Mouse (Mus musculus) urinary bladder, postnatal 10 days (tissue): ENCODE data around the gene Rreb1.

ENCODE experiments used
- DNase-seq: peaks from one replicate; pipeline ENCODE4 v3.0.0; 2022; ENCODE audit warnings: low spot score

Gene Rreb1

GRCm38 (mm10) chr13:37944306-37944705 lies 166.1 kb downstream of the Rreb1 start:
- no peak for DNase-seq

- DNase-seq: no peak
Measured at GRCm38 (mm10) chr13:37945392-37945791, 167.2 kb downstream of the Rreb1 start.

- peak; percentile 53 for DNase-seq
Measured at GRCm38 (mm10) chr13:37946734-37947133, 168.5 kb downstream of the Rreb1 start.

DNA sequence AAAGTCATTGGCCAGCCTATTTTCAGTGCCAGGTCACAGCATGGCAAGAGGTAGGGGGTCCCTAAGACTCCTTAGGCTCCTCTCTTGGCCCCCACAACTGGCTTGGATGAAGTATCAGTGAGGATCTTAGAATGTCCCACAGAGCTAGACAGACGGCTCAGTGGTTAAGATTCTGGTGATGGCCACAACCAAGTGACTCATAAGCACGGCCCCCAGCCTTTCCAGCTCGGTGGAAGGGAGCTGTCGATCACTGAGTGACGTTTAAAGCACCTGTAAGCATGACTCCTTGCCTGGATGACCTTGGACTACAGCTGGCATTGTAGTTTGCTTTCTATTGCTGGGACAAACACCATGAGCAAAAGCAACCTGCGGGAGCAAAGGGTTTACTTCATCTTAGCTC lies 174.8 kb downstream of the Rreb1 start:
- peak; percentile 7 for DNase-seq

DNA sequence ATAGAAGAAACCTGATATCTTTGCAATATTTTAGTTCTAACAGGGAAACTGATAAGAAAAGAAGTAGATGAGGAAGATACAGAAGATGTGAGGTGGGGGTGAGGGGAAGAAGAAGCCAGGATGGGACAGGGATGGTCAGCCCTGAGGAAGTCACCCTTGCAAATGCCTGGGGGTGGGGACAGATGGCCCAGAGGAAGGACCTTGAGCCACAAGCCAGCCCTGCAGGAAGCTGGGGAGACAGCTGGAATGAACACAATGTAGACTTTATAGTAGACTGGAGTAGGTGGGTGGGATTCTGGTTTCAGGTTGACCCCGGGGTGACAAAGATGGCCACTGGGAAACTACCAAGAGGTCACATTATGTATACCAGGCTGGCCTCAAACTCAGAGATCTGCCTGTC lies 176.1 kb downstream of the Rreb1 start:
- DNase-seq: peak; percentile 6

- no peak for DNase-seq
Measured at GRCm38 (mm10) chr13:37958498-37959238, 180.5 kb downstream of the Rreb1 start.

GRCm38 (mm10) chr13:37959239-37959907 lies 181.2 kb downstream of the Rreb1 start:
- no peak for DNase-seq

- no peak for DNase-seq
Measured at GRCm38 (mm10) chr13:37959936-37960335, 181.7 kb downstream of the Rreb1 start.

DNA sequence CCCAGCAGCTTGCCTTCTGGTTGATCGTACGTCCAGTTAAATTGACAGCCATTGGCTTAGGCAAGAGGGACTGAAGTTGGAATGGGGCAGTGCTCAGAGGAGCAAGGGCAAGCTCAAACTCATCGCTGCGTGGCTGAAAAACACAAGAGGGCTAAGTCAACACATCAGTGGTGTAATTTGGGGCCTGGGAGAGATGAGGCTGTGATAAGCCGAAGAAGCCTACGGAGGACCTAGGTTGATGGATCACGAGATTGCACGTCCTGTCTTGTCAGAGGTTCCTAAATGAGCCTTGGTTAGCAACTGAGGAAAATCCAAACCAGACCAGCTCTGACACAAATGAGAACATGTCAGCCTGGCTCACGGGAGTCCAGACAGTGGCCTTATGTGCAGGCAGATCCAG lies 184.3 kb downstream of the Rreb1 start:
- DNase-seq: no peak

DNA sequence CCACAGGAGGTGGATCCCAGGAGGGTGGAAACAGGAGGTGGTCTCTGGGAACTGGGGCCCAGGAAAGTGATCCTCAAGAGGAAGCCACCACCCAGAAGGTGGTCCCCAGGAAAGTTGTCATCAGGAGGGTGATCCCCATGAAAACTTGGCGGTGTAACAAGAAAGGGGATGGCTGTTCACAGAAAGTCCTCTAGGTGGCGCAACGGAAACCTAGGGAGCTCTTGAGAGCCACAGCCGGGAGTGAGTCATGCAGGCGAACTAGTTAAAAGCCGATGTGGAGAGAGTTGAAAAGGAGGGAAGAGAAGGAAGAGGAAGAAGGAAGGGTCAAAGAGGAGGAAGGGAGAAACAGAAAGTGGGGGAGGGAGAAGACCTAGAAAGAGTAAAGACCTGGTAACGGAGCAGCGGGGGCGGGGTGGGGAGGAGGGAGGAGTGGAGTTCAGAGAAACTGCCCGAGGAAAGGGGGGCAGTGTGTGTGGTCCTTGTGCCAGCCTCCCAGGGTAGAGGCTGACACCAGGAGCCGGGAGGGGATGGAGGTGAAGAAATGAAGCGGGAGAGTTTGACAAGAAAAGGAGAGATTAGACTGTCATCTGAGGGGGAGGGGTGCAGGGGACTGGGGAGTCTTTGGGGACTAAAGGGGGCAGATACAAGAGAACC lies 185.3 kb downstream of the Rreb1 start:
- no peak for DNase-seq

DNA sequence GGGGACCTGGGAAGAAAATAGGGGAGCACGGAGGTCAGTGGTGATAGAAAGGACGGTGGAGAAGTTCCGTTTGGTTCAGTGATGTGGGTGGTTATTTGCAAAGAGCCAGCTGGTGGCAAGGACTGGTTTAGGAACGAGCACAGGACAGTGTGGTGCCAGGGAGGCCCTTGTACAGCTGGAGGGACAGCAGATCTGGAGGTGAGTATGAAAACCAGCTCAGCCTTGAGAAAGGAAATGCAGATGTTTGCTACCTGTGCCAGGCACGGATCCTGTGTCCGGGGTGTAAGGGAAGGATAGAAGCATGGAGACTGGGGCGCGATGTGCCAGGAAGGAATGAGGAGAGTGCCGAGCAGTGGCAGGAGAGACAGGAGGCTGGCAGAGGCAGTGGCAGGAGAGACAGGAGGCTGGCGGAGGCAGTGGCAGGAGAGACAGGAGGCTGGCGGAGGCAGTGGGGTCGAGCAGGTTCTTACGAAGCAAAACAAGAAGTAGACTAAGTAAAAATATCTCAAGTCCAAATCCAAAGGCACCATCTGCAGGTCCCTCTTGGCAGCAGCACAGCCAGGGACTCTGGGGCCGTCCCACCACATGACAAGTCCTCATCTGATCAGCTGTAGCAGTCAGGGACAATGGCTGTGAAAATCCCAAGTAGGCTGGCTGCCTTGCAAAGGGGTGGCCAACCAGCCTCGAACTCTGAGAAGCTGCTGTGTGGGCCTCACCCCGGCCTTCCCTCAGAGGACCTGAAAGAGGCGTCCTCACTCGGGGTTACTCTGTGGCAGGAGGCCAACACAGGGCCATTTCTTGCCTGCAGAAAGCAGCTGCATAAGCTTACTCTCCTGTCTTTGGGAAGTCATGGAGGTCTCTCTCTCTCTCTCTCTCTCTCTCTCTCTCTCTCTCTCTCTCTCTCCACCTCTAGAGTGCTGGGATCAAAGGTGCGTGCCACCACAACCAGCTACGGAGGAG lies 186.2 kb downstream of the Rreb1 start:
- no peak for DNase-seq

GRCm38 (mm10) chr13:37965126-37965914 lies 187.1 kb downstream of the Rreb1 start:
- DNase-seq: no peak

GRCm38 (mm10) chr13:37966256-37967051 lies 188.3 kb downstream of the Rreb1 start:
- no peak for DNase-seq

DNA sequence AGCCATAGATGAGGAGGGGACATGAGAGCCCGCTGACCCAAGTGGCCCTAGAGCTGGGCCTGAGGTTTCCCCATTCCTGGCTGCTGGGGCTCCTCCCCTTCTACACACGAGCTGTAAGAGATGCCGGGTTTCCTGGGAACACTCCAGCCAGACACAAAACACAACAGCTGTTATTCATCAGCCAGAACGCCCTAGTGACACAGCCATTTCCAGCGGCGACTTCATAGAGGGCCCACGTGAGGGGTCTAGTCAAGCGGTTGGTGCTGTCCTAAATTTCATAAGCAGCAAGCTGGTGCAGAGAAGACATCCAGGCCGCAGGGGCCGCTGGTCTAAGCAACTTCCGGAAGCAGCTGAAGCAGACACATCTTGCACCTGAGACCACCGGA lies 188.8 kb downstream of the Rreb1 start:
- DNase-seq: no peak

- DNase-seq: no peak
Measured at GRCm38 (mm10) chr13:37967565-37967964, 189.4 kb downstream of the Rreb1 start.

- DNase-seq: peak; percentile 71
Measured at GRCm38 (mm10) chr13:37969337-37969736, 191.1 kb downstream of the Rreb1 start.

GRCm38 (mm10) chr13:37969988-37970387 lies 191.8 kb downstream of the Rreb1 start:
- DNase-seq: no peak

- DNase-seq: no peak
Measured at GRCm38 (mm10) chr13:37970887-37971530, 192.8 kb downstream of the Rreb1 start.

DNA sequence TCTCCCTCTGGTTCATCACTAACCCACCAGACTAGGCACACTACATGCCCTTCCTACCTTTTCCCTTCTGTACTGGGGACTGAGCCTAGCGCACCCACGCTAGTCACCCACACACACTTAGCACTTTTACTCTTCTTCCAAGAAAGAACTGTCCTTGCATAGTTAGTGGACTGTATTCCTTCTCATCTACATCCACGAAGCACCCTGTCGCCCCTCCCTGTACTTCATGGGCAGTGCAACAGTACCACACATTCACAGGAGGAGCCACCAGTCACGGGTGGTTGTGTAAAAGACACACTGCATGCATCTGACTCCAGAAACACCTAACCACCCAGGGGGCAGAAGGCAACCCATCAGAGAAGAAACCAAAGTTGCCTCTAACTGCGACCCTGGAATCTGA lies 195.8 kb downstream of the Rreb1 start:
- no peak for DNase-seq

DNA sequence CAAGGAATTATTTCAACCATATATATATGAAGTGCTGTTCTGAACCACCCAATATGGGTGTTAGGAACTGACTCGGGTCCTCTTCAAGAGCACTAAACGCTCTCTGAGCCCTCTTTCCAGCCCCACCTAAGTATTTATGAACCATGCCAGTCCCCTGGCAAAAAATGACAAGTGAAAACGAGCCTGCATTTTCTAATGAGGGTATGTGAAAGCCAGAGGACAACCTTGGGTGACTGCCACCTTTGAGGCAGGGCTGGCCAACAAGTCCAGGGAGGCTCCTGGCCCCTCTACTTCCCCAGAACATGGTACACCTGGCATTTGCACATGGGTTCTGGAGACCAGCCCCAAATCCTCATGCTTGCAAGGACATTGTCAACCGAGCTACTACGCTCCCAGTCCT lies 196.5 kb downstream of the Rreb1 start:
- no peak for DNase-seq
